Mouse (Mus musculus) myocyte (in vitro differentiated cells): ENCODE results near the gene Ric3. TPM values are rescaled to one million over a fixed set of nuclear protein-coding genes. Genes with fewer than 3 reads are reported as not detected.

Source experiments
- H3K27me3 ChIP-seq: one replicate; pipeline ENCODE4 v1.6.1; 2011; ENCODE audit not compliant: control insufficient read depth, insufficient read depth, insufficient read length
- H3K36me3 ChIP-seq: one replicate; pipeline ENCODE4 v1.6.1; 2011; ENCODE audit not compliant: control insufficient read depth, insufficient read depth
- H3K4me2 ChIP-seq: one replicate; pipeline ENCODE4 v1.6.1; 2011; ENCODE audit warnings: low read depth, control low read depth
- H3K4me3 ChIP-seq: one replicate; pipeline ENCODE4 v1.5.1; 2011; ENCODE audit warnings: mild to moderate bottlenecking, control low read depth, moderate library complexity
- H3K79me2 ChIP-seq: one replicate; pipeline ENCODE4 v1.6.1; 2011; ENCODE audit not compliant: control insufficient read depth, insufficient read depth
- H3ac ChIP-seq: one replicate; pipeline ENCODE4 v1.6.1; 2011; ENCODE audit not compliant: control insufficient read depth, insufficient read length
- CEBPB ChIP-seq: IDR thresholded peaks from 2 replicates; pipeline ENCODE4 v1.6.1; 2011; ENCODE audit warnings: mild to moderate bottlenecking, moderate library complexity; ENCODE audit not compliant: poor library complexity, insufficient read depth, severe bottlenecking
- E2F4 ChIP-seq: IDR thresholded peaks from one replicate; pipeline ENCODE4 v1.6.1; 2011; ENCODE audit warnings: mild to moderate bottlenecking, control low read depth, moderate library complexity; ENCODE audit not compliant: insufficient read depth
- MAX ChIP-seq: IDR thresholded peaks from one replicate; pipeline ENCODE4 v1.6.1; 2011; ENCODE audit warnings: low read depth, mild to moderate bottlenecking, control low read depth
- MYOD1 ChIP-seq, 3 experiments: IDR thresholded peaks; one replicate each; pipeline ENCODE4 v1.6.1; 2011; ENCODE audit warnings: control low read depth in 2 of 3, low read depth in 2 of 3, mild to moderate bottlenecking in 2 of 3, moderate library complexity in 1 of 3; ENCODE audit not compliant: insufficient read length in 2 of 3, control insufficient read depth in 1 of 3
- MYOG ChIP-seq, 3 experiments: IDR thresholded peaks; one replicate each; pipeline ENCODE4 v1.6.1; 2011; ENCODE audit warnings: control low read depth in 2 of 3, low read depth in 2 of 3, mild to moderate bottlenecking in 2 of 3; ENCODE audit not compliant: insufficient read length in 2 of 3, control insufficient read depth in 1 of 3, insufficient read depth in 1 of 3
- POLR2A ChIP-seq: IDR thresholded peaks from one replicate; pipeline ENCODE4 v1.6.1; 2011; ENCODE audit warnings: low read depth, mild to moderate bottlenecking, control low read depth, moderate library complexity; ENCODE audit not compliant: insufficient read length
- POLR2AphosphoS2 ChIP-seq: IDR thresholded peaks from one replicate; pipeline ENCODE4 v1.6.1; 2011; ENCODE audit warnings: low read depth, control low read depth; ENCODE audit not compliant: insufficient read length
- REST ChIP-seq: IDR thresholded peaks from one replicate; pipeline ENCODE4 v1.6.1; 2011; ENCODE audit warnings: mild to moderate bottlenecking, control low read depth, moderate library complexity; ENCODE audit not compliant: insufficient read depth, insufficient read length
- SRF ChIP-seq: IDR thresholded peaks from one replicate; pipeline ENCODE4 v1.6.1; 2011; ENCODE audit warnings: low read depth; ENCODE audit not compliant: control insufficient read depth, insufficient read length
- TCF12 ChIP-seq: IDR thresholded peaks from one replicate; pipeline ENCODE4 v1.6.1; 2011; ENCODE audit warnings: mild to moderate bottlenecking, control low read depth; ENCODE audit not compliant: poor library complexity, insufficient read depth, severe bottlenecking
- TCF3 ChIP-seq: IDR thresholded peaks from one replicate; pipeline ENCODE4 v1.6.1; 2011; ENCODE audit warnings: low read depth, control low read depth; ENCODE audit not compliant: insufficient read length
- USF1 ChIP-seq: IDR thresholded peaks from one replicate; pipeline ENCODE4 v1.6.1; 2011; ENCODE audit warnings: low read depth, mild to moderate bottlenecking, control low read depth, moderate library complexity
- polyA plus RNA-seq: library from polyadenylated mRNA; unstranded; fragments of >200 nt; fragmentation: generic; extraction: Trizol; gene quantifications from one replicate; pipeline ENCODE4 v1.2.1, GENCODE M21; 2012; ENCODE audit warnings: missing spikeins

Gene Ric3
- polyA plus RNA-seq, 1 experiment = not detected

- TF ChIP-seq REST (no peak), MYOG (IDR thresholded peaks at IDR 0.05; ENCODE audit: control insufficient read depth in 1 of 3, insufficient read depth in 1 of 3, insufficient read length in 2 of 3, low read depth in 2 of 3) (no peak), POLR2AphosphoS2 (no peak), CEBPB (no peak), MAX (no peak), MYOD1 (IDR thresholded peaks at IDR 0.05; ENCODE audit: control insufficient read depth in 1 of 3, insufficient read length in 2 of 3, low read depth in 2 of 3) (no peak), TCF12 (no peak), TCF3 (no peak), POLR2A (no peak), SRF (no peak), E2F4 (no peak), USF1 (no peak)
- Histone ChIP-seq H3ac (no peak overlapping the region), H3K4me3 (no peak overlapping the region), H3K79me2 (no peaks in the 10 kb centered on the region), H3K4me2 (no peak overlapping the region), H3K36me3 (no peaks in the 10 kb centered on the region), H3K27me3 (peaks cover 15% of the 10 kb centered on the region)
Measured at GRCm38 (mm10) chr7:109012998-109013625, 70.0 kb downstream of the Ric3 start.

DNA sequence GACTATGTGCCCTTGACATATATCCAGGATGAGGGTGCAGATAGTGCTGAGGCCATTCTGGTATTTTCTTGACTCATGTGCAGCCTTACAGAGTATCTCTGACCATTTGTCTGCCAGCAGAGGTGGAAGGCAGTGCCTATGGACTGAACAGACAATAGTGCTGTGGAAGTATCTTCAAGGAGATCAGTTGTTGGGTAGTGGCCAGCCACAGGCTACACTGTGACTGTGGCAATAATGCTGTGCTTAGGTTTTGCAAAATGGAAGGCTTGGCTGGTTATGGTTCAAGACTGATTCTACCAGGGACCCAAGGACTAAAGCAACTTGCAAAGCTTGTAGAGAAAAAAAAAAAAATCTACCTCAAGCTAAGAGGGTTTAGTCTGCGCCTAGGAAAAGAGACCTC lies 70.6 kb downstream of the Ric3 start:
- H3ac ChIP-seq = no peak overlapping the region
- H3K36me3 ChIP-seq = no peaks in the 10 kb centered on the region
- H3K4me3 ChIP-seq = no peak overlapping the region
- H3K79me2 ChIP-seq = no peaks in the 10 kb centered on the region
- peaks cover 15% of the 10 kb centered on the region for H3K27me3 ChIP-seq
- no peak overlapping the region for H3K4me2 ChIP-seq
- no peak for TF ChIP-seq CEBPB
- no peak for TF ChIP-seq E2F4
- no peak for TF ChIP-seq MYOD1 (IDR thresholded peaks at IDR 0.05; ENCODE audit: control insufficient read depth in 1 of 3, insufficient read length in 2 of 3, low read depth in 2 of 3)
- no peak for TF ChIP-seq TCF12
- no peak for TF ChIP-seq MAX
- no peak for TF ChIP-seq POLR2A
- TF ChIP-seq REST = no peak
- no peak for TF ChIP-seq USF1

DNA sequence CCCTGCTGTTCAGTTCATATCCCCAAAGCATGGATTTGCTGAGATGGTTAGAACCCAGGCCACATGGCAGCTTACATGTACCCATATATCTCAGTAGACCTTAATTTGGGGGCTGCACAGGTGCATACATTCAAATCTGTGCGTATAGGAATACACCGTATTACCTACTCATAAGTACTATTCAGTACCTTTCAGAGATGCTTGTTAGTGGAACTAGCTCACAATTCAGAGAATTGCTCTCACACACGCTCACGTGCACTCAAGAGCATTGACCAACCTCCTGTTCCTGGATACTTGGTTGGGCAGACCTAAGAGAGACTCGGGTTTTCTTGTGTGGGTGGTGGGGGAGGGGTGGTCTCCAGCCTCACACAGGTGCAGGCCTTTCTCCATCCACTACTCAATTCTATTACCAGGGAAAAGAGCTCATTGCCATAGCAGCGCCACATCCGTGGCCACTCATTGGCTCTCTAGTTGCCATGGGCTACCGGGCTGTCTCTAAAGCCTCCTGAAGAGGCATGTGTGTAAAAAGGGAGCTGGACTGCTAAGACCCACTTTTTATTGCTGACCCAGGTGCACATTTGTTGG lies 71.4 kb downstream of the Ric3 start:
- Histone ChIP-seq H3K4me2 (no peak overlapping the region), H3K4me3 (no peak overlapping the region), H3K27me3 (peaks cover 15% of the 10 kb centered on the region)

GRCm38 (mm10) chr7:109010720-109011595 lies 72.2 kb downstream of the Ric3 start:
- no peak for TF ChIP-seq TCF3
- no peak overlapping the region for H3K4me3 ChIP-seq
- no peaks in the 10 kb centered on the region for H3K36me3 ChIP-seq
- H3ac ChIP-seq = no peak overlapping the region
- H3K79me2 ChIP-seq = no peaks in the 10 kb centered on the region
- H3K27me3 ChIP-seq = peaks cover 15% of the 10 kb centered on the region
- H3K4me2 ChIP-seq = no peak overlapping the region

More for the DNA sequence above, 71.4 kb downstream of the Ric3 start:
- Histone ChIP-seq H3K36me3 (no peaks in the 10 kb centered on the region), H3K79me2 (no peaks in the 10 kb centered on the region), H3ac (no peak overlapping the region)
- no peak for TF ChIP-seq USF1
- TF ChIP-seq TCF3 = no peak
- no peak for TF ChIP-seq MYOD1 (IDR thresholded peaks at IDR 0.05; ENCODE audit: control insufficient read depth in 1 of 3, insufficient read length in 2 of 3, low read depth in 2 of 3)
- no peak for TF ChIP-seq CEBPB
- no peak for TF ChIP-seq SRF
- TF ChIP-seq REST = no peak
- TF ChIP-seq POLR2AphosphoS2 = no peak
- no peak for TF ChIP-seq TCF12
- no peak for TF ChIP-seq MYOG (IDR thresholded peaks at IDR 0.05; ENCODE audit: control insufficient read depth in 1 of 3, insufficient read depth in 1 of 3, insufficient read length in 2 of 3, low read depth in 2 of 3)
- no peak for TF ChIP-seq MAX
- TF ChIP-seq POLR2A = no peak

- TF ChIP-seq POLR2A (no peak), CEBPB (no peak), MAX (no peak), SRF (no peak), MYOG (IDR thresholded peaks at IDR 0.05; ENCODE audit: control insufficient read depth in 1 of 3, insufficient read depth in 1 of 3, insufficient read length in 2 of 3, low read depth in 2 of 3) (no peak), E2F4 (no peak), TCF12 (no peak), POLR2AphosphoS2 (no peak), TCF3 (no peak), MYOD1 (IDR thresholded peaks at IDR 0.05; ENCODE audit: control insufficient read depth in 1 of 3, insufficient read length in 2 of 3, low read depth in 2 of 3) (no peak), REST (no peak), USF1 (no peak)
- Histone ChIP-seq H3K27me3 (peaks cover 15% of the 10 kb centered on the region), H3K36me3 (no peaks in the 10 kb centered on the region)
Measured at GRCm38 (mm10) chr7:109009260-109009659, 73.9 kb downstream of the Ric3 start.

More at GRCm38 (mm10) chr7:109009260-109009659, 73.9 kb downstream of the Ric3 start:
- Histone ChIP-seq H3K79me2 (no peaks in the 10 kb centered on the region), H3K4me3 (no peak overlapping the region), H3ac (no peak overlapping the region), H3K4me2 (no peak overlapping the region)
